In the genomic region with DNA sequence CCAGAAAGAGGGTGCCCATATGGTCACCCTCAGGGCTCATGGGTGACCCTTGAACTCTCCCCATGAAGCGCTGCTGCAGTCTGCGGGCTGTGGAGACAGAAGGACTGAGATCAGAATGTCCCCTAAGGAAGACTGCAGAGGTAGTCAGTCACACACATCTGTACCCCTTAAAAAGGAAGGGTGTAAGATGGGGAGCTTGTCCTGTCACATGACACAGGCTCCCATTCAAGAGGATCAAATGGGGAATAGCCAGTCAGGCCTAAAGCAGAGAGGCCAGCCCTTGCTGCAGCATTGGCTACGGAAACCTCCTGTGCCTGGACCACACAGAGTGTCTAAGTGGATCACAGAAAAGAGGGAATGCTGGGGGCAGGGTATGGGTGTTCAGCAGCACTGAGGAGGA, we compare ENCODE assay signal across 22 mouse cellular contexts. TPM values are rescaled to one million over a fixed set of nuclear protein-coding genes. Genes with fewer than 3 reads are reported as not detected.
DNase-seq lines count a peak whose midpoint lies in the region; ATAC-seq and TF ChIP-seq lines count a peak whose summit lies in the region.
"Had no signal": no experiment of that assay in that cellular context is flagged by ENCODE, and none has a peak within 500 bp of the region (broad histone marks: within the 10 kb centered on the region; RNA-seq: fewer than 3 reads in every experiment).

No protein-coding gene starts in this region.

- no peak for ATAC-seq in neural tube, embryonic 13.5 days (ENCODE audit: low read depth)
- ATAC-seq: forebrain, embryonic 15.5 days; hindbrain, postnatal 0 days; liver, embryonic 12.5 days had no signal

- no peak for TF ChIP-seq CTCF in layer of hippocampus, adult 2 months (conservative IDR thresholded peaks at IDR 0.05)

- 0 out of 2 replicates have a peak, but pooled peaks cover 6% of the 10 kb centered on the region for H3K4me1 ChIP-seq in neural tube, embryonic 13.5 days (replicated peaks)

- no peaks in the 10 kb centered on the region for H3K9me3 ChIP-seq in neural tube, embryonic 13.5 days
- H3K9me3 ChIP-seq: forebrain, embryonic 15.5 days; limb, embryonic 12.5 days; liver, embryonic 12.5 days; neural tube, embryonic 12.5 days had no signal

- DNase-seq in embryo, embryonic 10.5 days (ENCODE audit: low spot score), result peak; percentile 24
- no peak for DNase-seq in embryo, embryonic 11 days
- DNase-seq in layer of hippocampus, adult 2 months (ENCODE audit: low spot score in 2 of 2), result no peak
- no peak for DNase-seq in layer of hippocampus, postnatal 25 days (ENCODE audit: extremely low spot score in 1 of 2, low spot score in 1 of 2)
- DNase-seq in neural tube, embryonic 10.5 days (ENCODE audit: extremely low spot score, low spot score), result no peak
- DNase-seq in cerebellum, postnatal 25 days, result no peak
- DNase-seq: adrenal gland, postnatal 10 days; cerebellum, adult 9-10 months; kidney, adult 2 months; kidney, postnatal 10 days; layer of hippocampus, postnatal 36 days; lung, adult 2 months; thymus, adult 18-20 months; thymus, postnatal 36 days had no signal

- WGBS in neural tube, embryonic 13.5 days, result 75% methylated on average over 3 of the region's 3 CpGs

- H3K27ac ChIP-seq in layer of hippocampus, adult 2 months, result peak overlapping the region; percentile 53; the same call in 1 of the 2 replicates
- no peak overlapping the region for H3K27ac ChIP-seq in neural tube, embryonic 13.5 days (replicated peaks)
- H3K27ac ChIP-seq: forebrain, embryonic 15.5 days; hindbrain, postnatal 0 days; liver, embryonic 12.5 days; neural tube, embryonic 12.5 days had no signal

- no peaks in the 10 kb centered on the region for H3K27me3 ChIP-seq in neural tube, embryonic 13.5 days
- H3K27me3 ChIP-seq: forebrain, embryonic 15.5 days; limb, embryonic 12.5 days; liver, embryonic 12.5 days; neural tube, embryonic 12.5 days had no signal

- H3K4me3 ChIP-seq in layer of hippocampus, adult 2 months, result no peak overlapping the region
- H3K4me3 ChIP-seq in neural tube, embryonic 13.5 days, result no peak overlapping the region
- H3K4me3 ChIP-seq: forebrain, embryonic 15.5 days; limb, embryonic 12.5 days; liver, embryonic 12.5 days; neural tube, embryonic 12.5 days had no signal

- H3K4me2 ChIP-seq in neural tube, embryonic 13.5 days, result no peak overlapping the region
- H3K4me2 ChIP-seq: forebrain, embryonic 15.5 days; heart, embryonic 11.5 days; limb, embryonic 12.5 days; liver, embryonic 12.5 days; midbrain, embryonic 11.5 days; neural tube, embryonic 12.5 days had no signal

- no peaks in the 10 kb centered on the region for H3K36me3 ChIP-seq in neural tube, embryonic 13.5 days
- H3K36me3 ChIP-seq: forebrain, embryonic 15.5 days; limb, embryonic 12.5 days; liver, embryonic 12.5 days; neural tube, embryonic 12.5 days had no signal

- 0 out of 2 replicates have a peak overlapping the region, but pooled peaks have one; percentile 38 for H3K9ac ChIP-seq in neural tube, embryonic 13.5 days
- H3K9ac ChIP-seq: forebrain, embryonic 15.5 days; limb, embryonic 12.5 days; liver, embryonic 12.5 days; neural tube, embryonic 12.5 days had no signal

RNA-seq across cellular contexts. Expression of gene Aatk, which starts 13.5 kb away (rescaled TPM):
- total RNA-seq in layer of hippocampus, adult 2 months (2021), result 100 to 1,000 TPM; 196 to 207 TPM
- total RNA-seq in layer of hippocampus, postnatal 25 days (2021), result 100 to 1,000 TPM; 221 to 225 TPM
- polyA plus RNA-seq in neural tube, embryonic 13.5 days (2015; fragmentation: Nextera tagmentation; extraction: Ambion mirVana), result 28.2 and 34.2 TPM in 2 replicates

RNA-seq across cellular contexts. Expression of gene Cep131, which starts 53.2 kb away (rescaled TPM):
- total RNA-seq in layer of hippocampus, adult 2 months (2021), result 10 to 100 TPM; 35.6 to 37.0 TPM
- 10 to 100 TPM; 31.7 to 37.2 TPM for total RNA-seq in layer of hippocampus, postnatal 25 days (2021)
- 26.1 and 31.3 TPM in 2 replicates for polyA plus RNA-seq in neural tube, embryonic 13.5 days (2015; fragmentation: Nextera tagmentation; extraction: Ambion mirVana)
